Mouse (Mus musculus): ENCODE measurements around the gene Rpl31. TPM values are rescaled to one million over a fixed set of nuclear protein-coding genes. Genes with fewer than 3 reads are reported as not detected.

Rpl31 gene
- polyA plus RNA-seq, 1 experiment from 2014 or later: 396 TPM

Other genes starting within 250 kb of the Rpl31 start
- gene Npas2, start 174.1 kb upstream of the Rpl31 start, polyA plus RNA-seq (2016; fragmentation: Nextera tagmentation; extraction: Ambion mirVana): 0.55 and 0.78 TPM in 2 replicates
- 14.1 and 15.5 TPM in 2 replicates for gene Tbc1d8, start 110.9 kb downstream of the Rpl31 start, polyA plus RNA-seq (2016; fragmentation: Nextera tagmentation; extraction: Ambion mirVana)
- gene Cnot11, start 167.2 kb downstream of the Rpl31 start, polyA plus RNA-seq (2016; fragmentation: Nextera tagmentation; extraction: Ambion mirVana): 22.9 and 23.7 TPM in 2 replicates
- 21.0 and 22.0 TPM in 2 replicates for gene Rnf149, start 209.6 kb downstream of the Rpl31 start, polyA plus RNA-seq (2016; fragmentation: Nextera tagmentation; extraction: Ambion mirVana)